Mouse (Mus musculus): ENCODE results near the gene Rap1b. TPM values are rescaled to one million over a fixed set of nuclear protein-coding genes. Genes with fewer than 3 reads are reported as not detected.

Rap1b gene
- polyA plus RNA-seq, 1 experiment from 2014 or later, result 132 TPM

GRCm38 (mm10) chr10:117769541-117770285, 76.1 kb downstream of the Rap1b start:
- Histone ChIP-seq H3K4me3 (ENCODE audit: low read depth, low read length) (no peak overlapping the region), H3K9ac (ENCODE audit: low read length) (no peak overlapping the region), H3K9me3 (ENCODE audit: control insufficient read depth, low read length) (no peaks in the 10 kb centered on the region), H3K27ac (replicated peaks) (no peak overlapping the region), H3K4me2 (replicated peaks; ENCODE audit: low read depth) (no peak overlapping the region), H3K36me3 (ENCODE audit: control insufficient read depth, insufficient read depth, low read length) (peaks cover 22% of the 10 kb centered on the region), H3K4me1 (replicated peaks; ENCODE audit: control insufficient read depth, insufficient read depth) (no peaks in the 10 kb centered on the region), H3K27me3 (ENCODE audit: control insufficient read depth, insufficient read depth, low read length) (no peaks in the 10 kb centered on the region)
- DNase-seq (ENCODE audit: low spot score), result no peak
- no peak for ATAC-seq (ENCODE audit: low FRiP score, low TSS enrichment)
- WGBS, result 92% methylated on average over 9 of the region's 9 CpGs
- TF ChIP-seq CTCF (IDR thresholded peaks at IDR 0.05; ENCODE audit: low read depth) (no peak), EP300 (optimal IDR thresholded peaks at IDR 0.05) (no peak)

GRCm38 (mm10) chr10:117768141-117768440, 77.7 kb downstream of the Rap1b start:
- H3K9me3 ChIP-seq (ENCODE audit: control insufficient read depth, low read length), result no peaks in the 10 kb centered on the region
- H3K27me3 ChIP-seq (ENCODE audit: control insufficient read depth, insufficient read depth, low read length), result no peaks in the 10 kb centered on the region
- 92% methylated on average over 7 of the region's 7 CpGs for WGBS
- peaks cover 15% of the 10 kb centered on the region for H3K36me3 ChIP-seq (ENCODE audit: control insufficient read depth, insufficient read depth, low read length)
- H3K4me3 ChIP-seq (ENCODE audit: low read depth, low read length), result no peak overlapping the region
- ATAC-seq (ENCODE audit: low FRiP score, low TSS enrichment) (no peak), DNase-seq (ENCODE audit: low spot score) (no peak)
- TF ChIP-seq EP300 (optimal IDR thresholded peaks at IDR 0.05) (no peak), CTCF (IDR thresholded peaks at IDR 0.05; ENCODE audit: low read depth) (no peak)
- H3K4me2 ChIP-seq (replicated peaks; ENCODE audit: low read depth), result no peak overlapping the region
- no peak overlapping the region for H3K27ac ChIP-seq (replicated peaks)
- H3K9ac ChIP-seq (ENCODE audit: low read length), result no peak overlapping the region
- no peaks in the 10 kb centered on the region for H3K4me1 ChIP-seq (replicated peaks; ENCODE audit: control insufficient read depth, insufficient read depth)

- H3K4me3 ChIP-seq (ENCODE audit: low read depth, low read length), result no peak overlapping the region
- H3K4me1 ChIP-seq (replicated peaks; ENCODE audit: control insufficient read depth, insufficient read depth), result no peaks in the 10 kb centered on the region
- no peak for ATAC-seq (ENCODE audit: low FRiP score, low TSS enrichment)
- no peak overlapping the region for H3K9ac ChIP-seq (ENCODE audit: low read length)
- no peak for DNase-seq (ENCODE audit: low spot score)
- H3K4me2 ChIP-seq (replicated peaks; ENCODE audit: low read depth), result no peak overlapping the region
- H3K9me3 ChIP-seq (ENCODE audit: control insufficient read depth, low read length), result no peaks in the 10 kb centered on the region
- peaks cover 9% of the 10 kb centered on the region for H3K36me3 ChIP-seq (ENCODE audit: control insufficient read depth, insufficient read depth, low read length)
- H3K27me3 ChIP-seq (ENCODE audit: control insufficient read depth, insufficient read depth, low read length), result no peaks in the 10 kb centered on the region
- 86% methylated on average over 10 of the region's 10 CpGs for WGBS
- no peak for TF ChIP-seq CTCF (IDR thresholded peaks at IDR 0.05; ENCODE audit: low read depth)
- TF ChIP-seq EP300 (optimal IDR thresholded peaks at IDR 0.05), result no peak
- no peak overlapping the region for H3K27ac ChIP-seq (replicated peaks)
Observed at GRCm38 (mm10) chr10:117767286-117768140, 78.3 kb downstream of the Rap1b start.

- Histone ChIP-seq H3K9ac (ENCODE audit: low read length) (no peak overlapping the region), H3K4me2 (replicated peaks; ENCODE audit: low read depth) (no peak overlapping the region), H3K36me3 (ENCODE audit: control insufficient read depth, insufficient read depth, low read length) (peaks cover 8% of the 10 kb centered on the region), H3K27me3 (ENCODE audit: control insufficient read depth, insufficient read depth, low read length) (no peaks in the 10 kb centered on the region), H3K9me3 (ENCODE audit: control insufficient read depth, low read length) (no peaks in the 10 kb centered on the region), H3K4me3 (ENCODE audit: low read depth, low read length) (no peak overlapping the region), H3K27ac (replicated peaks) (no peak overlapping the region), H3K4me1 (replicated peaks; ENCODE audit: control insufficient read depth, insufficient read depth) (no peaks in the 10 kb centered on the region)
- 89% methylated on average over 5 of the region's 5 CpGs for WGBS
- ATAC-seq (ENCODE audit: low FRiP score, low TSS enrichment) (no peak), DNase-seq (ENCODE audit: low spot score) (no peak)
- no peak for TF ChIP-seq EP300 (optimal IDR thresholded peaks at IDR 0.05)
Observed at GRCm38 (mm10) chr10:117766896-117767160, 79.0 kb downstream of the Rap1b start.

GRCm38 (mm10) chr10:117766111-117766895, 79.5 kb downstream of the Rap1b start:
- H3K36me3 ChIP-seq (ENCODE audit: control insufficient read depth, insufficient read depth, low read length), result peaks cover 7% of the 10 kb centered on the region

More at GRCm38 (mm10) chr10:117766111-117766895, 79.5 kb downstream of the Rap1b start:
- no peak overlapping the region for H3K4me2 ChIP-seq (replicated peaks; ENCODE audit: low read depth)
- H3K27ac ChIP-seq (replicated peaks), result no peak overlapping the region
- H3K9ac ChIP-seq (ENCODE audit: low read length), result no peak overlapping the region
- no peak for TF ChIP-seq EP300 (optimal IDR thresholded peaks at IDR 0.05)
- TF ChIP-seq CTCF (IDR thresholded peaks at IDR 0.05; ENCODE audit: low read depth), result no peak
- no peaks in the 10 kb centered on the region for H3K9me3 ChIP-seq (ENCODE audit: control insufficient read depth, low read length)
- DNase-seq (ENCODE audit: low spot score), result no peak
- H3K4me1 ChIP-seq (replicated peaks; ENCODE audit: control insufficient read depth, insufficient read depth), result no peaks in the 10 kb centered on the region
- WGBS, result 82% methylated on average over 16 of the region's 16 CpGs
- no peak overlapping the region for H3K4me3 ChIP-seq (ENCODE audit: low read depth, low read length)
- no peak for ATAC-seq (ENCODE audit: low FRiP score, low TSS enrichment)
- H3K27me3 ChIP-seq (ENCODE audit: control insufficient read depth, insufficient read depth, low read length), result no peaks in the 10 kb centered on the region

Data from stomach, postnatal 0 days (tissue).